Mouse (Mus musculus) adipocyte (in vitro differentiated cells): ENCODE measurements around the gene Apbb1ip.

ENCODE experiments used
- DNase-seq: peaks from one replicate; pipeline ENCODE4 v3.0.0-alpha.2; 2016; ENCODE audit warnings: low spot score

Gene Apbb1ip

GRCm38 (mm10) chr2:22773549-22774180 lies at the start of gene Apbb1ip:
Gene Apbb1ip (plus strand): TSS chr2:22774094.
- DNase-seq: no peak

- no peak for DNase-seq
These were observed 46.8 kb upstream of the Apbb1ip start for GRCm38 (mm10) chr2:22727113-22727512.

GRCm38 (mm10) chr2:22736134-22736533 lies 37.8 kb upstream of the Apbb1ip start:
- no peak for DNase-seq

GRCm38 (mm10) chr2:22739369-22739768 lies 34.5 kb upstream of the Apbb1ip start:
- peak; percentile 65 for DNase-seq

- DNase-seq: peak; percentile 20
These were observed 33.5 kb upstream of the Apbb1ip start for GRCm38 (mm10) chr2:22740441-22740840.

- DNase-seq: no peak
These were observed 32.7 kb upstream of the Apbb1ip start for GRCm38 (mm10) chr2:22741222-22741621.

DNA sequence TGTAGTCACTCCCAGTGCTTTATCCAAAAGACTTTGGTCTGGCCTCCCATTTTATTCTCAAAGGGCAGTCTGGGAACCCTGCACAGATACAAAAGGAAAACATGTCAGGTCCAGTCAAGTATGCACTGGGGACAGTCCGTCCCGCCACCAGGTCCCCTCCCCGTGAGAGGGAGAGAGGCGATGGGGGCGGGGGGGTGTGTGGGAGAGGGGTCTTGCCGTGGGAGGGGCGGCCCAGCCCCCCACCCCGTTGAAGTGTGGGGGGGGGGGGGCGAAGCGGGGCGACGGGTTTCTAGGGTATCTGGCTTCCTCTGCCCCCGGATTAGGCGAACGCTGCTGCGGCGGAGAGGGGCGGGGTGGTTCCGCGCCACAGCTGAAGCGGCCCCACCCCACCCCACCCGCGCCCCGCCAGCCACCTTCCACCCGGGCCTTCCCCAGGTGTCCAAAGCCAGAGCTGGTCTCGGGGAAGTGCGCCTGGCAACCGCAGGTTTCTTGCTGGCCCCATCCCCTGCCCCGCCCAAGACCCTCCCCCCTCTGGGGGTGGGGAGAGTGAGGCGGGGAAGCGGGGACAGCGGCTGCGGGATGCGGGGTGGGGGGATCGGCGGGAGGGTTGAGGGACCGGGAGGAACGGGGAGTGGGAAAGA lies 29.7 kb upstream of the Apbb1ip start:
- DNase-seq: no peak

DNA sequence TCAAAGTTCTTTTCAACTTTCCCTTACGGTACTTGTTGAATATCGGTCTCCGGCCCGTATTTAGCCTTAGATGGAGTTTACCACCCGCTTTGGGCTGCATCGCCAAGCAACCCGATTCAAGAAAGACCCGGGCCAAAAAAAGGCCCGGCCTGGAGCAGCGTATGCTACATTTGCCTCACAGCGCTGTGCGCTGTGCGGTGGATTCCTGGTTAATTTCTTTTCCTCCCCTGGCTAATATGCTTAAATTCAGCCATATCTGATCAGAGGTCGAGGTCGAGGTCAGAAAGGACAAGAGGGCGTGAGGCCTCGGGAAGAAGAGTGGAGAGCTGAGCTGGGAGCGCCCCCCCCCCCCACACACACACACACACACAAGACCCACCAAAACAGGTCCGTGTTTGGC lies 29.0 kb upstream of the Apbb1ip start:
- DNase-seq: no peak

DNA sequence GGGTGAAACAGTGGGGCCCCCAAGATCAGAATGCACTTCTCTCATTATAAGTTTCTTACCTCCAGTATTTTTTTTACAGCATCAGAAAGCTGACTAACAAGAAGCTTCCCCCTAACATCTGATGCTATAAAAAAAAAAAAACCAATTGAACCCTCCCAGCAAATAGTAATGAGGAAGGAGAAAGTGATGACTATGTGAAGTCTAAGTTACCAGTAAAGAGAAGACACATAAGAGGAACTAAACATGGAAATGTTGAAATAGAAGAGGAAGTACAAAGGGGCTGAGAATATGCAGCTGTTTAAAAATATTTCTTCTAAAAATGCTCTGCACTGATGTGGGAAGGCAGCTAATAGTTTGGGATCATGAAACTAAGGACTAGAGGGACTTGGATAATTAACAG lies 27.1 kb upstream of the Apbb1ip start:
- DNase-seq: no peak

GRCm38 (mm10) chr2:22747941-22748340 lies 26.0 kb upstream of the Apbb1ip start:
- no peak for DNase-seq

- DNase-seq: no peak
These were observed 24.1 kb upstream of the Apbb1ip start for GRCm38 (mm10) chr2:22749761-22750160.

GRCm38 (mm10) chr2:22752492-22752891 lies 21.4 kb upstream of the Apbb1ip start:
- no peak for DNase-seq

- DNase-seq: no peak
These were observed 20.3 kb upstream of the Apbb1ip start for GRCm38 (mm10) chr2:22753461-22754075.

GRCm38 (mm10) chr2:22754222-22754824 lies 19.6 kb upstream of the Apbb1ip start:
- DNase-seq: no peak

- DNase-seq: no peak
These were observed 18.3 kb upstream of the Apbb1ip start for GRCm38 (mm10) chr2:22755561-22755960.

GRCm38 (mm10) chr2:22758310-22758972 lies 15.5 kb upstream of the Apbb1ip start:
- peak; percentile 89 for DNase-seq

DNA sequence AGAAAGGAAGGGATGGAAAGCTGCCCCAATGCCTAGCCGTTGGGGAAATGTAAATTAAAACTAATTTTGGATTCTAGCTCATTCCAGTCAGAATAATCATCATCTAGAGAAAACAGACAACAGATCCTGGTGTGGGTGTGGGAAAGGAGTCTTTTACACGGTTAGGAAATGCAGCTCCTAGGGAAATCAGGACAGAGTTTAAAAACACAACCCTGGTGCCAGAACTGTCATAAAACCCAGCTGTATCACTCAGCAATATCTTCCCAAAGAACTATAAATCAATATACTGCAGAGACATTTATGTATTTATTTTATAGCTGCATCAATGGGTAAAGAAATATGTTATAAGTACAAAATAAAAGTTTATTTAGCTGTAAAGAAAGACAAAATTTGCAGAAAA lies 13.4 kb upstream of the Apbb1ip start:
- DNase-seq: peak; percentile 89

GRCm38 (mm10) chr2:22761103-22761521 lies 12.8 kb upstream of the Apbb1ip start:
- no peak for DNase-seq

GRCm38 (mm10) chr2:22764774-22765387 lies 9.0 kb upstream of the Apbb1ip start:
- no peak for DNase-seq

GRCm38 (mm10) chr2:22771311-22771710 lies 2.6 kb upstream of the Apbb1ip start:
- peak; percentile 69 for DNase-seq

DNA sequence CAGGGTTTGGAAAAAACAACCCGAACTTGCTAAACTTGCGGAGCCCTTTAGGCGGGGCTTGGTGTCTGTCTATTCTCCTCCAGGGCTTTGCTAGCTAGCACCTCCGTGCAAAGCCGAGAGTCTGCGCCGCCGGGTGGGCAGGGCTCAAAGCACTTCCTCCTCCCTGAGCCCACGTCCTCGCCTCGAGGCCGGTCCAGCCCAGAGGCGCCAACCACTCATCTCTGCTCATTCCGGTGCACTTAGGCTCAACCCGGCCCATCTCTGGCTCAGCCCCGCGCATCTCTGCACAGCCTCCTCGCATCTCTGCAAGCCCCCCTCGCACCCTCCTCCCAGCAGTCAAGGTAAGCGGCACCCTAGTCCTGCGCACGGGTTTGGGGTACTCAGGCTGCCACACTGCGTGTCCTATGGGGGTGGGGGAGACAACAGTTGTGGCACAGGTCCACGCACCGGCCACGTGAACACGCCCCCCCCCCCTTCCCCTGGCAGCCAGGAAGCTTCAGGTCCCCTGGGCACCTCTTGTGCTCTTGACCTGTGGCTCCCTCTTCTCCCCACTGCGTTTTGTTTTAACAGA lies 372 bp downstream of the Apbb1ip start:
- DNase-seq: peak; percentile 69

- DNase-seq: peak; percentile 45
These were observed 1.3 kb downstream of the Apbb1ip start for GRCm38 (mm10) chr2:22775213-22775612.
